Mouse (Mus musculus) brain, adult 2 months (tissue): ENCODE results near the gene Slc41a3.

Experiments
- DNase-seq: peaks from one replicate; pipeline ENCODE4 v3.0.0; 2011; ENCODE audit warnings: low read depth, low spot score

Gene Slc41a3

GRCm38 (mm10) chr6:90604533-90605297 lies at the start of gene Slc41a3:
TSS of gene Slc41a3 (plus strand) at chr6:90604725.
- peak; percentile 90 for DNase-seq

GRCm38 (mm10) chr6:90556534-90557058 lies 47.9 kb upstream of the Slc41a3 start:
- DNase-seq = no peak

- DNase-seq = no peak
Measured at GRCm38 (mm10) chr6:90557077-90557476, 47.4 kb upstream of the Slc41a3 start.

- DNase-seq = no peak
Measured at GRCm38 (mm10) chr6:90557829-90558693, 46.5 kb upstream of the Slc41a3 start.

GRCm38 (mm10) chr6:90560390-90561058 lies 44.0 kb upstream of the Slc41a3 start:
- peak; percentile 84 for DNase-seq

- peak; percentile 27 for DNase-seq
Measured at GRCm38 (mm10) chr6:90561234-90561781, 43.2 kb upstream of the Slc41a3 start.

GRCm38 (mm10) chr6:90564240-90564639 lies 40.3 kb upstream of the Slc41a3 start:
- DNase-seq = no peak

GRCm38 (mm10) chr6:90565357-90566215 lies 38.9 kb upstream of the Slc41a3 start:
- peak; percentile 50 for DNase-seq

GRCm38 (mm10) chr6:90567486-90567885 lies 37.0 kb upstream of the Slc41a3 start:
- no peak for DNase-seq

- peak; percentile 68 for DNase-seq
Measured at GRCm38 (mm10) chr6:90567928-90568327, 36.6 kb upstream of the Slc41a3 start.

- peak; percentile 20 for DNase-seq
Measured at GRCm38 (mm10) chr6:90568721-90569120, 35.8 kb upstream of the Slc41a3 start.

GRCm38 (mm10) chr6:90569736-90570383 lies 34.7 kb upstream of the Slc41a3 start:
- DNase-seq = no peak

GRCm38 (mm10) chr6:90570392-90570791 lies 34.1 kb upstream of the Slc41a3 start:
- DNase-seq = no peak

- peak; percentile 86 for DNase-seq
Measured at GRCm38 (mm10) chr6:90575261-90575715, 29.2 kb upstream of the Slc41a3 start.

- DNase-seq = no peak
Measured at GRCm38 (mm10) chr6:90578174-90578573, 26.4 kb upstream of the Slc41a3 start.

GRCm38 (mm10) chr6:90582331-90582730 lies 22.2 kb upstream of the Slc41a3 start:
- DNase-seq = no peak

- DNase-seq = no peak
Measured at GRCm38 (mm10) chr6:90588113-90588512, 16.4 kb upstream of the Slc41a3 start.

- DNase-seq = peak; percentile 67
Measured at GRCm38 (mm10) chr6:90590707-90591106, 13.8 kb upstream of the Slc41a3 start.

GRCm38 (mm10) chr6:90594972-90595371 lies 9.6 kb upstream of the Slc41a3 start:
- DNase-seq = no peak

- no peak for DNase-seq
Measured at GRCm38 (mm10) chr6:90597060-90597459, 7.5 kb upstream of the Slc41a3 start.
